Comparison of ENCODE assay signal across 11 mouse cellular contexts in the genomic region with DNA sequence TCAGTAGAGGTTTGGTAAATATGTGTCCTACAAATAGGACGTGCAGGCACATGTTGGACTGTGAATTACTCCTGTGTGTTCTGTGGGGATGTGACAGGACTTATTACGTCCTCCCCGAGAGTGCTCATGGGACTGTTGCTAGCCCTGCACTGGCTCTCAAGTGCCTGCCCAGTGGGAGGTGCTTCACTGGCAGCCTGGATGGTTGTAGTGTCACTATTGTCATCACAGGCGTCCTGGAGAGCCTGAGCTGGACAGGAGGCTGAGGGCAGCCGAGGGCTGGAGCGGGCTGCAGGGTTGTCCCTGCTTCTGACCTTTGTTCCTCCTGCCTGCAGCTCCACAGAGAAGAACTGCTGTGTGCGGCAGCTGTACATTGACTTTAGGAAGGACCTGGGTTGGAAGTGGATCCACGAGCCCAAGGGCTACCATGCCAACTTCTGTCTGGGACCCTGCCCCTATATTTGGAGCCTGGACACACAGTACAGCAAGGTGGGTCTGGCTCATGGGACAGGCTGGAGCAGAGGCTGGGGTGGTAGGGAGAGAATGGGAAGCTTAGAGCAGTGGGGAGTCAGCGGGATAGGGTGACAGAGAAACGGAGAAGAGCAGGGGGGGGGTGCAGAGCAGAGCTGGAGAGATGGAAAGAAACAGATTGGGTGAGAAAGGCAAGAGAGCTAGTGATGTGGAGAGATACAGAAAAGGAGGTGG. TPM values are rescaled to one million over a fixed set of nuclear protein-coding genes. Genes with fewer than 3 reads are reported as not detected.
DNase-seq lines count a peak whose midpoint lies in the region; ATAC-seq and TF ChIP-seq lines count a peak whose summit lies in the region.
"Had no signal": no experiment of that assay in that cellular context is flagged by ENCODE, and none has a peak within 500 bp of the region (broad histone marks: within the 10 kb centered on the region; RNA-seq: fewer than 3 reads in every experiment).

No protein-coding gene starts in this region.

- DNase-seq in gastrocnemius, postnatal 14 days, result peak; percentile 7
- DNase-seq in gastrocnemius, adult 18-20 months (ENCODE audit: low spot score), result no peak
- no peak for DNase-seq in G1E (ENCODE audit: low spot score)
- DNase-seq in heart, embryonic 10.5 days (ENCODE audit: low spot score), result no peak
- no peak for DNase-seq in liver, embryonic 13.5 days
- no peak for DNase-seq in thymus, postnatal 25 days
- no peak for DNase-seq in left cerebral cortex, adult 11 months (ENCODE audit: low spot score)
- no peak for DNase-seq in lung, adult 18-20 months
- DNase-seq: B cell, adult 2 months; left cerebral cortex, postnatal 4 days had no signal

- peak overlapping the region; percentile 59; the same call in 1 of the 2 replicates for H3K27ac ChIP-seq in heart, embryonic 10.5 days
- H3K27ac ChIP-seq in liver, embryonic 13.5 days, result peak overlapping the region; percentile 53

- peaks cover 97% of the 10 kb centered on the region for H3K36me3 ChIP-seq in G1E (replicated peaks)
- H3K36me3 ChIP-seq in heart, embryonic 10.5 days, result peaks cover 20% of the 10 kb centered on the region
- peaks cover 71% of the 10 kb centered on the region for H3K36me3 ChIP-seq in liver, embryonic 13.5 days

- ATAC-seq in G1E (ENCODE audit: extremely low read depth, insufficient number of reproducible peaks, low FRiP score, poor library complexity, severe bottlenecking), result no peak
- ATAC-seq in liver, embryonic 13.5 days (ENCODE audit: low read depth), result peak; percentile 50

- peak overlapping the region; percentile 22; the same call in 1 of the 2 replicates for H3K9ac ChIP-seq in liver, embryonic 13.5 days

- H3K4me1 ChIP-seq in G1E (ENCODE audit: insufficient read depth, low read depth, low read length), result peaks cover 57% of the 10 kb centered on the region
- H3K4me1 ChIP-seq in heart, embryonic 10.5 days, result peaks cover 54% of the 10 kb centered on the region
- H3K4me1 ChIP-seq in liver, embryonic 13.5 days (replicated peaks), result peaks cover 52% of the 10 kb centered on the region

- H3K4me3 ChIP-seq in G1E (ENCODE audit: low read depth, low read length), result peak overlapping the region; percentile 7; the same call in 1 of the 2 replicates
- peak overlapping the region; percentile 59 for H3K4me3 ChIP-seq in heart, embryonic 10.5 days
- H3K4me3 ChIP-seq in liver, embryonic 13.5 days (replicated peaks), result peak overlapping the region; percentile 19; the same call in 1 of the 2 replicates

- H3K4me2 ChIP-seq in liver, embryonic 13.5 days, result peak overlapping the region; percentile 45

- no peaks in the 10 kb centered on the region for H3K27me3 ChIP-seq in G1E (ENCODE audit: insufficient read depth, low read length)
- no peaks in the 10 kb centered on the region for H3K27me3 ChIP-seq in heart, embryonic 10.5 days (ENCODE audit: insufficient read depth, poor library complexity, severe bottlenecking)
- no peaks in the 10 kb centered on the region for H3K27me3 ChIP-seq in liver, embryonic 13.5 days

- intact Hi-C loops in gastrocnemius, postnatal 14 days (cut with DNase I; ENCODE audit: low total_unique reads), result no loop called here

- no peak for TF ChIP-seq CTCF in G1E (IDR thresholded peaks at IDR 0.05; ENCODE audit: low read depth, low read length)

- H3K9me3 ChIP-seq in G1E (replicated peaks), result peaks cover 19% of the 10 kb centered on the region
- H3K9me3 ChIP-seq in heart, embryonic 10.5 days, result no peaks in the 10 kb centered on the region
- peaks cover 13% of the 10 kb centered on the region; the same call in 1 of the 2 replicates for H3K9me3 ChIP-seq in liver, embryonic 13.5 days (replicated peaks)

- 21% methylated on average over 10 of the region's 10 CpGs for WGBS in heart, embryonic 10.5 days
- 61% methylated on average over 10 of the region's 10 CpGs for WGBS in liver, embryonic 13.5 days (ENCODE audit: insufficient replicate concordance)

RNA-seq across cellular contexts. Expression of gene Ccdc97, which starts 14.9 kb away (rescaled TPM):
- 10 to 100 TPM; 31.4 to 31.8 TPM for total RNA-seq in gastrocnemius, postnatal 14 days (2021)
- total RNA-seq in gastrocnemius, adult 18-20 months (2021), result 10 to 100 TPM; 42.1 to 43.5 TPM
- total RNA-seq in G1E (2014; fragmentation: Nextera tagmentation) (41.2 and 52.8 TPM in 2 replicates), G1E (2017) (10.7 and 11.7 TPM in 2 replicates)
- polyA plus RNA-seq in G1E (2012), result 63.1 and 65.3 TPM in 2 replicates
- 30.1 and 30.2 TPM in 2 replicates for polyA plus RNA-seq in heart, embryonic 10.5 days (2016; fragmentation: Nextera tagmentation; extraction: Ambion mirVana)
- 8.8 and 10.7 TPM in 2 replicates for polyA plus RNA-seq in liver, embryonic 13.5 days (2015; fragmentation: Nextera tagmentation; extraction: Ambion mirVana)

RNA-seq across cellular contexts. Expression of gene Tgfb1, which starts 17.1 kb away (rescaled TPM):
- total RNA-seq in gastrocnemius, postnatal 14 days (2021), result 10 to 100 TPM; 13.8 to 14.4 TPM
- total RNA-seq in gastrocnemius, adult 18-20 months (2021), result 1 to 10 TPM; 3.9 to 7.8 TPM
- total RNA-seq in G1E (2014; fragmentation: Nextera tagmentation) (390 and 397 TPM in 2 replicates), G1E (2017) (40.8 TPM in 2 replicates)
- polyA plus RNA-seq in G1E (2012), result 1,473 and 1,799 TPM in 2 replicates
- polyA plus RNA-seq in heart, embryonic 10.5 days (2016; fragmentation: Nextera tagmentation; extraction: Ambion mirVana), result 4.1 and 4.8 TPM in 2 replicates
- polyA plus RNA-seq in liver, embryonic 13.5 days (2015; fragmentation: Nextera tagmentation; extraction: Ambion mirVana), result 6.1 and 6.9 TPM in 2 replicates

RNA-seq across cellular contexts. Expression of gene B9d2, which starts 23.4 kb away (rescaled TPM):
- total RNA-seq in gastrocnemius, postnatal 14 days (2021), result 10 to 100 TPM in 1 of 2 experiments, 1 to 10 TPM in 1; 9.7 to 11.3 TPM
- 1 to 10 TPM; 7.3 to 7.8 TPM for total RNA-seq in gastrocnemius, adult 18-20 months (2021)
- total RNA-seq in G1E (2014; fragmentation: Nextera tagmentation) (21.1 and 26.3 TPM in 2 replicates), G1E (2017) (49.8 and 65.1 TPM in 2 replicates)
- 119 and 131 TPM in 2 replicates for polyA plus RNA-seq in G1E (2012)
- polyA plus RNA-seq in heart, embryonic 10.5 days (2016; fragmentation: Nextera tagmentation; extraction: Ambion mirVana), result 34.2 and 35.8 TPM in 2 replicates
- 21.8 and 25.1 TPM in 2 replicates for polyA plus RNA-seq in liver, embryonic 13.5 days (2015; fragmentation: Nextera tagmentation; extraction: Ambion mirVana)

RNA-seq across cellular contexts. Expression of gene Tmem91, which starts 29.0 kb away (rescaled TPM):
- total RNA-seq in gastrocnemius, postnatal 14 days (2021), result under 1 TPM in 1 of 2 experiments, not detected in 1; 0.35 TPM
- not detected for total RNA-seq in gastrocnemius, adult 18-20 months (2021)
- 8.6 TPM in 1 of 2 replicates, not detected in the other for total RNA-seq in G1E (2014; fragmentation: Nextera tagmentation)
- total RNA-seq in G1E (2017), result 1.3 and 2.2 TPM in 2 replicates
- 3.6 TPM in 2 replicates for polyA plus RNA-seq in G1E (2012)
- polyA plus RNA-seq in heart, embryonic 10.5 days (2016; fragmentation: Nextera tagmentation; extraction: Ambion mirVana), result 1.1 and 1.9 TPM in 2 replicates
- polyA plus RNA-seq in liver, embryonic 13.5 days (2015; fragmentation: Nextera tagmentation; extraction: Ambion mirVana), result 1.0 and 1.1 TPM in 2 replicates
- total RNA-seq: gastrocnemius, postnatal 4 days had no signal

RNA-seq across cellular contexts. Expression of gene Exosc5, which starts 45.0 kb away (rescaled TPM):
- 10 to 100 TPM; 21.3 to 21.6 TPM for total RNA-seq in gastrocnemius, postnatal 14 days (2021)
- total RNA-seq in gastrocnemius, adult 18-20 months (2021), result 10 to 100 TPM; 19.9 to 21.3 TPM
- total RNA-seq in G1E (2014; fragmentation: Nextera tagmentation) (71.6 and 84.6 TPM in 2 replicates), G1E (2017) (51.4 and 55.4 TPM in 2 replicates)
- polyA plus RNA-seq in G1E (2012), result 367 and 471 TPM in 2 replicates
- polyA plus RNA-seq in heart, embryonic 10.5 days (2016; fragmentation: Nextera tagmentation; extraction: Ambion mirVana), result 50.6 and 74.8 TPM in 2 replicates
- 62.3 and 68.8 TPM in 2 replicates for polyA plus RNA-seq in liver, embryonic 13.5 days (2015; fragmentation: Nextera tagmentation; extraction: Ambion mirVana)

Comparison
In these comparisons a context has a peak if more than half of its experiments do, and no peak if none do; other contexts are left out.
1. H3K4me3 ChIP-seq: peak in every context shown above with its lines; median percentile 59 in heart, embryonic 10.5 days; 19 in liver, embryonic 13.5 days; 7 in G1E.